Mouse (Mus musculus): ENCODE data around the gene Klf15.

DNA sequence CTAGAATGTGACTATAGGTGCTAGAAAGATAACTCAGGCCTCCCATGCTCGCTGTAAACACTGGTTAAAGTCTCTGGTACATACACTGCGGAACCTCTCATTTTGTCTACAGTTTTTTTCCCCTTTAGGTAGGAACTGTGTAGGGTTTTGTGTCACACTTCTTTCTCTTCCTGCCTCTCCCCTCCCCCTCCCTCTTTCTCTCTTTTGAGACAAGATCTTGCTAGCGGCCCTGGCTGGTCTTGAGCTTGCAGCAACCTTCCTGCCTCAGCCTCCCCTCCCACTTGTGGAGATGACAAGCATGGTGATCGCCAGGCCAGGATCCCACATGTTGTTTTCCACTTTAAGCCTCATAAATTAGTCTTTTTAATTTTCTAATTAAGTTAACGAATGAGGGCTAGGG is 8.6 kb upstream of the Klf15 start:
- TF ChIP-seq POLR2A (IDR thresholded peaks at IDR 0.05; ENCODE audit: low read depth, low read length) (no peak), CTCF (IDR thresholded peaks at IDR 0.05; ENCODE audit: extremely low read depth, insufficient read length, insufficient replicate concordance, low read depth, low read length) (no peak)
